Mouse (Mus musculus) forebrain, postnatal 0 days (tissue): Measurements from ENCODE around the gene Sar1a. TPM values are rescaled to one million over a fixed set of nuclear protein-coding genes. Genes with fewer than 3 reads are reported as not detected.

ENCODE experiments used
- ATAC-seq: fragments of 200-750 bp; cut with Nextera tagmentation; 2 replicates; pipeline ENCODE4 v1.8.0; 2017; ENCODE audit warnings: mild to moderate bottlenecking, moderate library complexity
- DNase-seq: peaks from one replicate; pipeline ENCODE4 v3.0.0-alpha.2; 2015
- H3K27ac ChIP-seq: fragments of 300-500 bp; sonication (generic); 2 replicates; pipeline ENCODE4 v1.5.1; 2014; ENCODE audit warnings: low read depth, mild to moderate bottlenecking, antibody characterized with exemption, low read length, moderate library complexity, mixed read lengths
- H3K27me3 ChIP-seq: fragments of 300-500 bp; sonication (generic); 2 replicates; pipeline ENCODE4 v1.6.1; 2014; ENCODE audit warnings: mild to moderate bottlenecking, low read length, mixed read lengths; ENCODE audit not compliant: insufficient read depth
- H3K36me3 ChIP-seq: fragments of 300-500 bp; sonication (generic); 2 replicates; pipeline ENCODE4 v1.6.1; 2014; ENCODE audit warnings: mild to moderate bottlenecking, moderate library complexity; ENCODE audit not compliant: insufficient read depth
- H3K4me1 ChIP-seq: fragments of 300-500 bp; sonication (generic); 2 replicates; pipeline ENCODE4 v1.6.1; 2014; ENCODE audit warnings: antibody characterized with exemption; ENCODE audit not compliant: insufficient read depth
- H3K4me2 ChIP-seq: fragments of 300-500 bp; sonication (generic); 2 replicates; pipeline ENCODE4 v1.6.1; 2014; ENCODE audit warnings: low read depth, mild to moderate bottlenecking, moderate library complexity
- H3K4me3 ChIP-seq: fragments of 300-500 bp; sonication (generic); 2 replicates; pipeline ENCODE4 v1.5.1; 2014; ENCODE audit warnings: low read depth, low read length, mixed read lengths
- H3K9ac ChIP-seq: fragments of 300-500 bp; sonication (generic); 2 replicates; pipeline ENCODE4 v1.6.1; 2014; ENCODE audit warnings: mild to moderate bottlenecking
- H3K9me3 ChIP-seq: fragments of 300-500 bp; sonication (generic); 2 replicates; pipeline ENCODE4 v1.6.1; 2016; ENCODE audit warnings: low read length
- CTCF ChIP-seq: sonication (generic); IDR thresholded peaks from 2 replicates; pipeline ENCODE4 v1.5.1; 2016; ENCODE audit warnings: antibody characterized with exemption, control low read depth, low read depth
- WGBS: fragments of 180-500 bp; shearing (Covaris S2); extraction: QIAGEN DNeasy Blood & Tissue Kit; methylation state at CpG from one replicate; pipeline ENCODE4 v1.1.7; 2014; 5-methylcytosine and 5-hydroxymethylcytosine counted together
- polyA plus RNA-seq: library from polyadenylated mRNA; unstranded; fragments of >200 nt; fragmentation: Nextera tagmentation; extraction: Ambion mirVana; gene quantifications from 2 replicates; pipeline ENCODE4 v1.2.1, GENCODE M21; 2015
- total RNA-seq: library from RNA; depleted of rRNA; stranded (reverse); fragments of >200 nt; gene quantifications from 2 replicates; pipeline ENCODE4 v1.2.3, GENCODE M21; 2014

Gene Sar1a
- total and polyA plus RNA-seq, 2 experiments from 2014 or later, result 213 to 221 TPM

- Histone ChIP-seq H3K4me3 (no peak overlapping the region), H3K9ac (no peak overlapping the region), H3K27me3 (no peaks in the 10 kb centered on the region), H3K4me2 (no peak overlapping the region), H3K27ac (peak overlapping the region; percentile 64), H3K4me1 (no peaks in the 10 kb centered on the region), H3K9me3 (no peaks in the 10 kb centered on the region), H3K36me3 (peaks cover 54% of the 10 kb centered on the region)
- no peak for TF ChIP-seq CTCF
- ATAC-seq (no peak), DNase-seq (no peak)
- WGBS, result 66% methylated on average over 8 of the region's 8 CpGs
Observed at GRCm38 (mm10) chr10:61661887-61662286, 18.2 kb upstream of the Sar1a start.

- no peak for TF ChIP-seq CTCF
- ATAC-seq (peak; percentile 89), DNase-seq (peak; percentile 76)
- peak overlapping the region; percentile 66 for H3K27ac ChIP-seq
- peaks cover 55% of the 10 kb centered on the region for H3K36me3 ChIP-seq
- WGBS, result 25% methylated on average over 10 of the region's 10 CpGs
- no peaks in the 10 kb centered on the region for H3K9me3 ChIP-seq
- H3K27me3 ChIP-seq, result no peaks in the 10 kb centered on the region
- no peaks in the 10 kb centered on the region for H3K4me1 ChIP-seq
- H3K4me2 ChIP-seq, result no peak overlapping the region
- no peak overlapping the region for H3K4me3 ChIP-seq
- H3K9ac ChIP-seq, result no peak overlapping the region
Observed at GRCm38 (mm10) chr10:61662391-61662988, 17.6 kb upstream of the Sar1a start.

- TF ChIP-seq CTCF, result no peak
- no peak for DNase-seq
- ATAC-seq, result no peak
- no peaks in the 10 kb centered on the region for H3K4me1 ChIP-seq
- no peak overlapping the region for H3K4me3 ChIP-seq
- no peaks in the 10 kb centered on the region for H3K27me3 ChIP-seq
- no peaks in the 10 kb centered on the region for H3K9me3 ChIP-seq
- H3K27ac ChIP-seq, result no peak overlapping the region
- WGBS, result 93% methylated on average over 10 of the region's 10 CpGs
- peaks cover 69% of the 10 kb centered on the region for H3K36me3 ChIP-seq
- H3K4me2 ChIP-seq, result no peak overlapping the region
- no peak overlapping the region for H3K9ac ChIP-seq
Observed at GRCm38 (mm10) chr10:61665111-61665510, 15.0 kb upstream of the Sar1a start.

- Histone ChIP-seq H3K36me3 (peaks cover 74% of the 10 kb centered on the region), H3K4me3 (no peak overlapping the region), H3K9me3 (no peaks in the 10 kb centered on the region), H3K27ac (no peak overlapping the region), H3K9ac (no peak overlapping the region), H3K27me3 (no peaks in the 10 kb centered on the region), H3K4me2 (no peak overlapping the region), H3K4me1 (no peaks in the 10 kb centered on the region)
- no peak for DNase-seq
- TF ChIP-seq CTCF, result no peak
- 100% methylated on average over 3 of the region's 3 CpGs for WGBS
- ATAC-seq, result no peak
Observed at GRCm38 (mm10) chr10:61665651-61666050, 14.4 kb upstream of the Sar1a start.

- 26% methylated on average over 7 of the region's 7 CpGs for WGBS
- DNase-seq, result no peak
- Histone ChIP-seq H3K27me3 (no peaks in the 10 kb centered on the region), H3K4me2 (no peak overlapping the region), H3K36me3 (peaks cover 82% of the 10 kb centered on the region), H3K4me1 (no peaks in the 10 kb centered on the region), H3K27ac (no peak overlapping the region), H3K4me3 (no peak overlapping the region), H3K9ac (no peak overlapping the region), H3K9me3 (no peaks in the 10 kb centered on the region)
- peak; percentile 14; the same call in 1 of the 2 replicates for ATAC-seq
- no peak for TF ChIP-seq CTCF
Observed at GRCm38 (mm10) chr10:61669289-61669688, 10.8 kb upstream of the Sar1a start.

GRCm38 (mm10) chr10:61669896-61670295 is 10.2 kb upstream of the Sar1a start:
- Histone ChIP-seq H3K4me2 (no peak overlapping the region), H3K9me3 (no peaks in the 10 kb centered on the region), H3K27me3 (no peaks in the 10 kb centered on the region), H3K36me3 (peaks cover 82% of the 10 kb centered on the region), H3K27ac (no peak overlapping the region), H3K9ac (no peak overlapping the region), H3K4me1 (no peaks in the 10 kb centered on the region), H3K4me3 (no peak overlapping the region)
- TF ChIP-seq CTCF, result no peak
- DNase-seq, result no peak
- no peak for ATAC-seq

- 97% methylated on average over 3 of the region's 3 CpGs for WGBS
- TF ChIP-seq CTCF, result peak; percentile 36
- no peak overlapping the region for H3K9ac ChIP-seq
- no peaks in the 10 kb centered on the region for H3K4me1 ChIP-seq
- no peak overlapping the region for H3K27ac ChIP-seq
- no peak for ATAC-seq
- no peak overlapping the region for H3K4me3 ChIP-seq
- no peaks in the 10 kb centered on the region for H3K9me3 ChIP-seq
- H3K36me3 ChIP-seq, result peaks cover 82% of the 10 kb centered on the region
- H3K4me2 ChIP-seq, result no peak overlapping the region
- no peak for DNase-seq
- H3K27me3 ChIP-seq, result no peaks in the 10 kb centered on the region
Observed at GRCm38 (mm10) chr10:61670758-61671157, 9.3 kb upstream of the Sar1a start.
